Mouse (Mus musculus) layer of hippocampus, adult 11-12 months (tissue): ENCODE measurements around the gene Srebf2.
A peak's percentile ranks its signal among the peaks of the same experiment; 100 is the strongest.
"Not testable (repeated sequence)": the region's sequence is repeated elsewhere in the genome, so short reads cannot be mapped to it uniquely, and the experiment has no call there.

Experiments used
- DNase-seq: peaks from one replicate; pipeline ENCODE4 v3.0.0; 2022; ENCODE audit warnings: low spot score

Gene Srebf2

GRCm38 (mm10) chr15:82146770-82147610, at the start of gene Srebf2:
TSS of gene Srebf2 (plus strand) at chr15:82147181.
- DNase-seq, result peak; percentile 99

- DNase-seq, result peak; percentile 44
Measured at GRCm38 (mm10) chr15:82106953-82107555, 39.9 kb upstream of the Srebf2 start.

- DNase-seq, result no peak
Measured at GRCm38 (mm10) chr15:82120544-82120943, 26.4 kb upstream of the Srebf2 start.

- DNase-seq, result not testable (repeated sequence)
Measured at GRCm38 (mm10) chr15:82126690-82127089, 20.3 kb upstream of the Srebf2 start.

GRCm38 (mm10) chr15:82127426-82128374, 19.3 kb upstream of the Srebf2 start, which contains the start of gene Ccdc134:
TSS of gene Ccdc134 (plus strand) at chr15:82127922.
- DNase-seq, result peak; percentile 97

GRCm38 (mm10) chr15:82128398-82128797, 18.6 kb upstream of the Srebf2 start:
- DNase-seq, result no peak

GRCm38 (mm10) chr15:82130599-82130998, 16.4 kb upstream of the Srebf2 start:
- DNase-seq, result no peak

- peak; percentile 46 for DNase-seq
Measured at GRCm38 (mm10) chr15:82135372-82135771, 11.6 kb upstream of the Srebf2 start.

GRCm38 (mm10) chr15:82138565-82138964, 8.4 kb upstream of the Srebf2 start:
- peak; percentile 70 for DNase-seq

- no peak for DNase-seq
Measured at GRCm38 (mm10) chr15:82139196-82139595, 7.8 kb upstream of the Srebf2 start.

- no peak for DNase-seq
Measured at GRCm38 (mm10) chr15:82140355-82140754, 6.6 kb upstream of the Srebf2 start.

- DNase-seq, result no peak
Measured at GRCm38 (mm10) chr15:82144157-82144556, 2.8 kb upstream of the Srebf2 start.

- DNase-seq, result no peak
Measured at GRCm38 (mm10) chr15:82145408-82145807, 1.6 kb upstream of the Srebf2 start.

- no peak for DNase-seq
Measured at GRCm38 (mm10) chr15:82145851-82146769, 871 bp upstream of the Srebf2 start.

GRCm38 (mm10) chr15:82147611-82148111, 680 bp downstream of the Srebf2 start:
- peak; percentile 58 for DNase-seq

- no peak for DNase-seq
Measured at GRCm38 (mm10) chr15:82148510-82148911, 1.5 kb downstream of the Srebf2 start.

- no peak for DNase-seq
Measured at GRCm38 (mm10) chr15:82150042-82150441, 3.1 kb downstream of the Srebf2 start.

- DNase-seq, result no peak
Measured at GRCm38 (mm10) chr15:82151176-82151575, 4.2 kb downstream of the Srebf2 start.

GRCm38 (mm10) chr15:82152022-82152421, 5.0 kb downstream of the Srebf2 start:
- no peak for DNase-seq

- DNase-seq, result no peak
Measured at GRCm38 (mm10) chr15:82152435-82152834, 5.5 kb downstream of the Srebf2 start.

GRCm38 (mm10) chr15:82156298-82156697, 9.3 kb downstream of the Srebf2 start:
- DNase-seq, result no peak
